Mouse (Mus musculus): Measurements from ENCODE around the gene Rab13. TPM values are rescaled to one million over a fixed set of nuclear protein-coding genes. Genes with fewer than 3 reads are reported as not detected.

The Rab13 gene
- total RNA-seq (2021), result 33.7 and 34.3 TPM in 2 replicates
- long read RNA-seq, experiment 1, transcript Rab13-201 (8 exons, 1,107 nt), result major isoform, 21 of 26 reads
- long read RNA-seq, experiment 1, partial matches to known transcripts, result 3 of 26 reads
- long read RNA-seq, experiment 1, other reads (novel, unspliced or antisense), result 1 of 26 reads
- long read RNA-seq, experiment 2, transcript Rab13-201 (8 exons, 1,107 nt), result major isoform, 10 of 18 reads
- long read RNA-seq, experiment 2, partial matches to known transcripts, result 6 of 18 reads
- long read RNA-seq, experiment 2, other reads (novel, unspliced or antisense), result 1 of 18 reads

DNA sequence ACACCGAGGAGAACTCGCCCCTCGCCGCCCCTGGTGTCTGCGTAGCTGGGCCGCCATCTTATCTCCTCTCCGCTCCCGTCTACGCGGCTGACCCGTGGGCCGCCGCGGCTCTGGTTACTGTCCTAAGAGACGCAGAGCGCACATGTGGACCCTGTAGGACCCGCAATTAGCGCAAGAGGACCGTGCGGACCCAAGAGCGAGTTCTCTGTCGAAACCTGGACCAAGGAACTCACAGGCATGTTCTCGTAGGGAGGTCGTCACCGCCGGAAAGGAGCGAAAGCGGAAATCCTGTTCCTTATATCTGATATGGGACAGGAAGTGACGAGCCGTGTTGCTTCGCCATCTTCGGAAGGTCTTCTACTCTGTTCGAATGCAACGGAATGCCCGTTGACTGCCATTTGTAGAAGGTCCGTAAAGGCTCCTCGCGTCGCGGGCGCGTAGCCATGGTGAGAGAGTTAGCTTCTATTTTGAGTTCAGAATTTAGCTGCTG, at the start of gene Rab13, which contains the start of gene Rps27:
TSS of gene Rab13 (plus strand) at position 319 of the 490 bp plus-strand sequence.
TSS of gene Rps27 (minus strand) at position 275 of the 490 bp plus-strand sequence.
- DNase-seq, result peak; percentile 89

- DNase-seq, result no peak
Measured at GRCm38 (mm10) chr3:90179566-90179965, 33.9 kb upstream of the Rab13 start.

GRCm38 (mm10) chr3:90183581-90183980, 29.9 kb upstream of the Rab13 start:
- peak; percentile 63 for DNase-seq

DNA sequence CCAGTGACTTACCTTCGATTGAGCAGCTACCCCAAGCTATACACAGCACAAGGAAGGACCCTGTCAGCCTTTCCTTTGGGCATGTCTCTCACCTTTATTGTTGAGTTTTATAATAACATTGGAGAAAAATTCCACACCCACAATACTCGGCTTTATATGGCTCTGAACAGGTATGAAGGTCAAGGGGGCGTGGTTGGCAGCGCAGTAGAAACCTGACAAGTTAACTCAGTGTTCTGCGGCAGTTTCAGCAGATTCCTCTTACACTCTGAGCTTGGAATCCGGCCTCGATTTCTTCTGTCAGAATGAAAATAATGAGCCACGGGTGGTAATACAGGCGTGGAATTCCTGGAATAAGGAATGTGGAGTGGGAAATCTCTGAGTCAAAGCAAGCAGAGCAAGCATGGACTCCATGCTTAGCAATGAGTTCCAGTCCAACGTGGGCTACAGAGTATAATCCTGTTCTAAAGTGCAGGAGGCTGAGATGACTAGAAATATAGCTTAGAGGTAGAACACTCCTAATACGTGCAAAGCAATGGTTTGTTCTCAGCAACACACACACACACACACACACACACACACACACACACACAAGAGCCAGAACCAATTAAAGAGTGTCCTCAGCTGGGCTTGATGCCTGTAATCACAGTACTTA, 22.5 kb upstream of the Rab13 start:
- no peak for DNase-seq

DNA sequence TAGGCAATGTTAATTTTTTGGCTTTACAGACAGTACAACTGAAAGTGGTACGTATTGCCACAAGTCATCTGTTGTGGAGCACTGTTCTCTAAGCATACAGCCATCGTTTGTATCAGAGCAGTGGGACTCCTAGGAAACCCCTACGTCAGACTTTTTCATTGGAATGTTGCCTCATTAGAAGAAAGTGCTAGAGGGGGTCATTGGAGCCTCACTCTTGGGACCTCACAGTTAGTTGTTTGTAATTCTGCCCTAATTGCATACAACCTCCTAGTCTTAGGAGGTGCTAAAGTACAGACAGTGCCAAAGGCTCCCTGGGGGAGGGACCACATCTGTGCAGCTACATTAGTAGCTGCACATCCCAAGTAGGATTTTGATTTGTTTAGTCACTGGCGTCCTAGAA, 18.7 kb upstream of the Rab13 start:
- no peak for DNase-seq

GRCm38 (mm10) chr3:90195644-90196043, 17.9 kb upstream of the Rab13 start:
- DNase-seq, result peak; percentile 37

DNA sequence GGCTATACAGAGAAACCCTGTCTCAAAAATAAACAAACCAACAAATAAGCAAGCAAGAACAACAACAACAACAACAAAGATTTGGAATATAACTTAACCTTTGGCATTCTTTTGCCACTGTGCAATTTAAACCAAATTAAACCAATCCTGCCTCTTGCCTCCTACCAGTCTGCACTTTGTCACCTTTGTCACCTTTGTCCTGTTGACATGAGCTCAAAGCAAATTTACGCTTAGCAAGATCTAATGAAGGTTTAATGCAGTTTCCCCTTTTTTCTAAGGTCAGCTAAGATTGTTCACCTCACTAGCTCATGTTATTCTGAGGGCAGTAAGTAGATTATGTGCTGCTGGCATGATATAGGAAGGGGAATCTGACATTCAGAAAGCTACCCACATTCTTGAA, 15.9 kb upstream of the Rab13 start:
- no peak for DNase-seq

- DNase-seq, result no peak
Measured at GRCm38 (mm10) chr3:90202884-90203283, 10.6 kb upstream of the Rab13 start.

- no peak for DNase-seq
Measured at GRCm38 (mm10) chr3:90203619-90204018, 9.9 kb upstream of the Rab13 start.

- DNase-seq, result no peak
Measured at GRCm38 (mm10) chr3:90204582-90204981, 8.9 kb upstream of the Rab13 start.

GRCm38 (mm10) chr3:90208662-90209061, 4.8 kb upstream of the Rab13 start:
- DNase-seq, result no peak

DNA sequence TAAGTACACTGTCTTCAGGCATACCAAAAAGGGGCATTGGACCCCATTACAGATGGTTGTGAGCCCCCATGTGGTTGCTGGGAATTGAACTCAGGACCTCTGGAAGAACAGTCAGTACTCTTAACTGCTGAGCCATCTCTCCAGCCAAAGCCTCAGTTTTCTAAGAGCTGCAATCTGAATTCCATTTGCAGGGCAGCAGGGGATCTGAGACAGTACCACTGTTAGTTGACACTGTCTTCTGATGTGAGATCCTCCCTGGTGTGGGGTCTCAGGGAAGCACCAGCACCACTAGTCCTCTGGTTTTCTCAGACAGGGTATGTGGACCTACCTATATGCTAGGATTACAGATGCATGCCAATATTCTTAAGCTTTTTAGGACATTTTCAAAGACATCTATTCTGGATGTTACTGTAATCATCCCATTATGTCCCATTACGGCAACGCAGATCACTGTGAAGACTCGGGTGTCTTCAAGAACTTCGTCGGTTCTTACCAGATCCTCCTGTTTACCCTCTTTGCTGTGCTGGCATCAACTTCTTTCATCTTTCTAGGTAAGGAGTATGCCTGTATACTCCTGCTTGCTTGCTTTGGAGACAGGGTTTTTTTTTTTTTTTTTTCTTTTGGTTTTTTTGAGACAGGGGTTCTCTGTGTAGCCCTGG, 3.5 kb upstream of the Rab13 start:
- no peak for DNase-seq

DNA sequence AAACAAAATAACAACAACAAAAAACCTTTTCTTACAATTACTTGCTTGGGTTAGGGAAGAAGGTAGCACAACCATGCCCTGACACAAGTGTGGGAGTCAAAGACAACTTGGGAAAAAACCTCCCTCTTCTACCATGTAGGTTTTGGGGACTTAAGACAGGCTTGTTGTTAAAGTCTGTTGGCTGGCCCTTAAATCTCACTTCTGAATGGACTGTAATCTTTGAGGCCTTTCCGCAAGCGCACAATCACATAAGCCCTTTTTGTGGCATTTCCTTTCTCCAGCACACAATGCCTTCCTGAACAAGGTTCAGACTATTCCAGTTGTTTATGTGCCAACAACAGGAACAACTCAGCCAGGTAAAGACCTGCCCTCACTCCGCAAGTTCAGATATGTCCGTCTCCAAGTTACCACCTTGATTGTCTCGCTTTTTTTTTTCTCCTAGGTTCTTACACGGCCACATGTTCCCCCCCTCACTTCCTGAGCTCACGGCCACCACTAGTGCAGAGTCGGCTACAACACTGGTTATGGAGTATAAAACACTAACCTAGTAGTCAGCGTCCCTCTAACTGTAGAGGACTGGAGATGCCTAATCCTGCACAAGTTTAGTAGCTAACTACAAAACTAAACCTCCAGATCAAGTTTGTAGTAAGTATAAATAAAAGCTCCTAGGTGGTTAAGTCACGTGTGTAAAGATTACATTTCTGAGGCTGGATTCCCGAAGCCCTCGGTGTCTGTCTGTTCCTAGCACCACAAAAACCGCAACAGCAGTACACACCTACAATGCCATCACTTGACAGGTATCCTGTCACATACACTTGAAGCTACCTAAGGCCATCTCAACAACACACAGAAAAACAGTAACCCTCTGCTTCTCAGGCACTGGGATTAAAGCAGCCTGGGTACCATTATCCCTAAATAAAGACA, 1.8 kb upstream of the Rab13 start:
- no peak for DNase-seq

- DNase-seq, result no peak
Measured at GRCm38 (mm10) chr3:90212723-90213122, 772 bp upstream of the Rab13 start.

DNA sequence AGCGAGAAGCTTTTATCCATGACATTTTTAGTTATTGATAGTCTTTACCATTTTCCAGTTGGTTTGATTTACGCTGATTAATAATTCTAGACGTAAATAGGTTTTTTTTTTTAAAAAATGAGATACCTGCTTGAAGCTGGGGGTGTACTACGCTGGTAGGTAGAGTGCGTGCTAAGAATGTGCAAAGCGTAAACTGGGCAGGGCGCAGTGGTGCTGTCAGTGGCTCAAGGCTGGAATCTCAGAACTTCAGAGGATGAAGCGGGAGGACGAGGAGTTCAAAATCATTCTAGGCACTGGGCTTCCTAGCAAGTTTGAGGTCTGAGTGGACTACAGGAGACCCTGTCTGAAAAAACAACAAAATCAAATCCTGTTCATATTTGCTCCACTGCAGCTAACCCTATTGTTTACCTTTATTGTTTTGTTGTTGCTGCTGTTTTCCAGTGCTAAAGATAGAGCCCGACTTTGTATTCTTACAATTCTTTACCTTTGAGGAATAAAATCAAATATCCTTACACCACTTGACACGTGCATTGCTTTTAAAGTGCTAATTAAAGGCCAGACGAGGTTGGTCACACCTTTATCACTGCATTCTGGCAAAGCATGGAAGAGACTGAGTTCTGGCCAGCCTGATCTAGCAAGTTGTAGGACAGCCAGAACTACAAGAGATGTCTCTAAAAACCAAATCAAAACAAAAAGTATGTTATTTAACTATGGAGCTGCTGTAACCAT, 625 bp downstream of the Rab13 start:
- DNase-seq, result peak; percentile 32

DNA sequence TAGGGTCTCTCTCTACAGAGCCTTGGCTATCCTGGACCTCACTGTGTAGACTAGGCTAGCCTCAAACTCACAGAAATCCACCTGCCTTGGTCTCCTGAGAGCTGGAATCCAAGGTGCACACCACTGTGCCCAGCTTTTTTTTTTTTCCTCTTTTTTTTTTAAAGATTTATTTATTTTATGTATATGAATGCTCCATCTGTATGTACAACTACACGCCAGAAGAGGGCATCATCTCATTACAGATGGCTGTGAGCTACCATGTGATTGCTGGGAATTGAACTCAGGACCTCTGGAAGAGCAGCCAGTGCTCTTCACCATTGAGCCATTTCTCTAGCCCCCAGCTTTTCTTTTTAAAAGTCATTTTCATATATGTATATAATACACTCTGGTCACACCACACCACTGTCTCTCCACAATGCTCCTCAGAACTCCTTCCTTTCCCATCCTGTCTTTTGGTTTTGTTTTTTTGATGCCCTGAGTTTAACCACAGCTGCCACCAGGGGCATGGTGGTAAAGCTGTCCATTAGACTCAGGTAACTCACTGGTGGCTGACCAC, 2.4 kb downstream of the Rab13 start:
- no peak for DNase-seq

DNA sequence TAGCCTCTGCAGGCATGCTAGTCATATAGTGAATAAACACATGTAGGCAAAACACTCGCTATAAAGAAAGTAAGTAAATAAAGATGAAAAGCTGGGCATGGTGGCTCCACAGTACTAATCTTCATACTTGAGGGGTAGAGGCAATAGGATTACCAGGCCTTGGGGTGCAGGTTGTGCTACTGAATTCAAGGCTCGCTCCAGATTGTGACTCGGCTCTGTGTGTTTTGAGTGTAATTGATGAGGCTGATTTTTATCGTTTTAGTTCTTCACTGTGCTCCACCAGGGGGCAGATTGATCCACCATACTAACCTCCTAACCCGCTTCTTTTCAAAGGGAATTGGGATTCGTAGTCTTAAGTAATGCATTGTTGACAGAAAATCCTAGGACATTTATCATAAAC, 6.6 kb downstream of the Rab13 start:
- peak; percentile 66 for DNase-seq

- peak; percentile 92 for DNase-seq
Measured at GRCm38 (mm10) chr3:90220531-90220951, 7.0 kb downstream of the Rab13 start.

DNA sequence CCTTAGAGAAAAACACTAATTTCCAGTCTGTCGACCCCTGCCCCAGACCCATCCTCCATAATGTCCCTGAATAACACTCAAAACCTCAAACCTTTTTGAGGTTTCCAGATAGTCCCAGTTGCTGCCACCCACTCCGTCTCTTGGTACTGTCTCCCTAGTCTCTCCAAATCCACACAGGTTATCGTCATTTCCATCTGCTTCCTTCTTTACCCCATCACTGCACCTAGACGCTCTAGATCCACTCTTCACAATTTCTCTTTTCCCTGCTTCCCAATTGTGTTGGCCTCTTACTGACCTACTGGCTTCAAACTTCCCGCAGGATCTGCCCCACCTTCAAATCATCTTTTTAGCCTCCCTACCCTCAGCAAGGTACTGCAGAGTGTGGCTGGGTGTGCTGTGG, 7.6 kb downstream of the Rab13 start:
- no peak for DNase-seq

DNA sequence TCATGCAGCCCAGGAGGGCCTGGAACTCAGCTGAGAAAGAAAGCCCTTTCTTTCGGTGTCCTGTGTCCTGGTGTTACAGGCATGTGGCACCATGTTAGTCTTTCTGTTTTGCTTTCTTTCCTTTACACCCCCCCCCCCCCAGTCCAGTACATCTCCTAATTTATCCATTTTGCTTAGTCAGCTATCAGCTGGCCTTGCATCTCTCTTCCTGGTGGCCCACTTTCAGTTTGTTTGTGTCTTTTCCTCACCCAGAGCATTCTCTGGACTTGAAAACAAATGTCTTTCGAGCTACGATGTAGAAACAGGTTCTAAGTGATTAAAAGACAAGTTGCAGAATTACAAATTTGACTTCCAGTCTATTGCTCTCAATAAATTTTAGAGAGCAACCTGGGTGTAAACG, 9.0 kb downstream of the Rab13 start:
- no peak for DNase-seq

- no peak for DNase-seq
Measured at GRCm38 (mm10) chr3:90222941-90223340, 9.4 kb downstream of the Rab13 start.
